Mouse (Mus musculus) gastrocnemius, adult 2 months (tissue): ENCODE results near the gene Pcgf3. TPM values are rescaled to one million over a fixed set of nuclear protein-coding genes. Genes with fewer than 3 reads are reported as not detected.

Experiments used
- DNase-seq: peaks from one replicate; pipeline ENCODE4 v3.0.0; 2022
- H3K27ac ChIP-seq: fragments of 200-600 bp; 2 replicates; pipeline ENCODE4 v1.8.1; 2022; ENCODE audit warnings: mild to moderate bottlenecking
- H3K4me3 ChIP-seq: fragments of 200-600 bp; 2 replicates; pipeline ENCODE4 v1.8.1; 2022; ENCODE audit warnings: mild to moderate bottlenecking, moderate library complexity
- CTCF ChIP-seq: fragments of 200-600 bp; IDR thresholded peaks from 2 replicates; pipeline ENCODE4 v1.8.1; 2022; ENCODE audit warnings: antibody characterized with exemption, mild to moderate bottlenecking, moderate library complexity
- intact Hi-C: fragments of 180-260 bp; cut with DNase I; formaldehyde crosslinking; loops from one replicate; pipeline ENCODE4 v1.15.1; 2025
- total RNA-seq, 2 experiments: library from RNA; stranded (reverse); gene quantifications; 2 replicates each; pipeline ENCODE4 v1.2.3; 2021

Pcgf3 gene
- total RNA-seq, 2 experiments from 2014 or later, result 34.3 to 42.6 TPM

- DNase-seq, result no peak
- Histone ChIP-seq H3K4me3 (no peak overlapping the region), H3K27ac (no peak overlapping the region)
- TF ChIP-seq CTCF, result no peak
- intact Hi-C loops, result no loop called here
Measured at GRCm38 (mm10) chr5:108549137-108549488, 88.1 kb downstream of the Pcgf3 start.

DNA sequence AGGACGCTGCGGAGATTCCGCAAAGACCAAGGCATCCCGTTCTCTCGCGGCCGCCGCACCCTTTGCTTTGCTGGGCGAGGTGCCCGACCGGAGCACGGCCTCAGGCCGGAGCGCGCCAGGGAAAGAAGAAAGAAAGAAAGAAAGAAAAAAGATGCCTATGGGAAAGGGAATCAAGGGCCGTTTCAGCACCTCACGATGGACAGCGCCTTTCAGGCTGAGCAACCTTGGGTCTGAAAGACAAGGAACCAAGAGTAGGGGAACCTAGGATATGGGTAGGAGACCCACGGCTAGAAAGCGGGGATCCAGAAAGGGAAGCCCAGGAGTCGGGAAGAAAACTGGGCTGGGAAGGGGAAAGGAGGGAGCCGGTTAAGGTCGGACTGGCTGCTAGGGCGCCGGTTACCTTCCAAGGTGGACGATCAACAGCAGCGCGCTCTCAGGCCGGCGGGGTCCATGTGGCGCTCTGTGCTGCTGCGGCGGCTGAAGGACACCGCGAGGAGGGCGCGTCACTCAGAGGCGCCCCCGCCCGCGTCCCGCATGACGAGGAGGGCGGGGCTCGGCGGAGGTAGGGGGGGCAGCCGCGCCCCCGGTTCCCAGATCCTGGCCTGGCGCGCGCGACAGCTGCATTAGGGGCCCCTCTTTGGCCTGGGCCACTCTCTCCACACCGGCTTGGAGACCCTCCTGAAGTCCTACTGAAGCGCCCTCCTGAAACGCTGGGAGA lies 88.6 kb downstream of the Pcgf3 start, which contains the start of gene Cplx1:
Gene Cplx1, minus strand, starts transcription at position 536 of the 718 bp plus-strand sequence.
- intact Hi-C loops, result no loop called here
- peak within 1 kb of the TSS; percentile 37 for H3K4me3 ChIP-seq
- peak; percentile 31 for DNase-seq
- H3K27ac ChIP-seq, result no peak within 1 kb of the TSS
- no peak for TF ChIP-seq CTCF

- H3K4me3 ChIP-seq, result no peak overlapping the region
- intact Hi-C loops, result no loop called here
- TF ChIP-seq CTCF, result no peak
- DNase-seq, result no peak
- H3K27ac ChIP-seq, result no peak overlapping the region
Measured at GRCm38 (mm10) chr5:108550207-108550594, 89.2 kb downstream of the Pcgf3 start.

GRCm38 (mm10) chr5:108554041-108554440 lies 93.0 kb downstream of the Pcgf3 start:
- intact Hi-C loops, result no loop called here
- DNase-seq, result no peak
- H3K4me3 ChIP-seq, result no peak overlapping the region
- TF ChIP-seq CTCF, result no peak
- no peak overlapping the region for H3K27ac ChIP-seq

Other genes starting within 250 kb of the Pcgf3 start
- 10 to 100 TPM; 15.3 to 18.2 TPM for gene Dr1, start 192.3 kb upstream of the Pcgf3 start, total RNA-seq
- 1 to 10 TPM; 3.4 to 5.0 TPM for gene Pigg, start 148.6 kb upstream of the Pcgf3 start, total RNA-seq
- under 1 TPM; 0.13 to 0.28 TPM for gene Gm42517, start 93.3 kb upstream of the Pcgf3 start, total RNA-seq
- not detected for gene Pde6b, start 72.8 kb upstream of the Pcgf3 start, total RNA-seq
- 100 to 1,000 TPM; 595 to 950 TPM for gene Atp5k, start 26.8 kb upstream of the Pcgf3 start, total RNA-seq
- gene Mfsd7a, start 12.3 kb upstream of the Pcgf3 start, total RNA-seq, result 1 to 10 TPM in 1 of 2 experiments, under 1 TPM in 1; 0.92 to 1.3 TPM
- gene Cplx1, start 88.8 kb downstream of the Pcgf3 start, total RNA-seq, result not detected
- 10 to 100 TPM; 14.2 to 14.3 TPM for gene Gak, start 168.5 kb downstream of the Pcgf3 start, total RNA-seq
- 1 to 10 TPM; 7.8 to 8.0 TPM for gene Tmem175, start 168.5 kb downstream of the Pcgf3 start, total RNA-seq
- 10 to 100 TPM; 11.8 to 12.5 TPM for gene Idua, start 199.1 kb downstream of the Pcgf3 start, total RNA-seq
- 1 to 10 TPM; 3.9 to 4.6 TPM for gene Dgkq, start 208.4 kb downstream of the Pcgf3 start, total RNA-seq
- gene Slc26a1, start 214.3 kb downstream of the Pcgf3 start, total RNA-seq, result not detected
- gene Fgfrl1, start 231.2 kb downstream of the Pcgf3 start, total RNA-seq, result 10 to 100 TPM; 18.0 to 45.2 TPM